Mouse (Mus musculus) cerebellum, adult 8-10 months (tissue): Measurements from ENCODE around the gene Cttnbp2nl.

Source experiments
- DNase-seq: peaks from one replicate; pipeline ENCODE4 v3.0.0; 2022

Gene Cttnbp2nl

DNA sequence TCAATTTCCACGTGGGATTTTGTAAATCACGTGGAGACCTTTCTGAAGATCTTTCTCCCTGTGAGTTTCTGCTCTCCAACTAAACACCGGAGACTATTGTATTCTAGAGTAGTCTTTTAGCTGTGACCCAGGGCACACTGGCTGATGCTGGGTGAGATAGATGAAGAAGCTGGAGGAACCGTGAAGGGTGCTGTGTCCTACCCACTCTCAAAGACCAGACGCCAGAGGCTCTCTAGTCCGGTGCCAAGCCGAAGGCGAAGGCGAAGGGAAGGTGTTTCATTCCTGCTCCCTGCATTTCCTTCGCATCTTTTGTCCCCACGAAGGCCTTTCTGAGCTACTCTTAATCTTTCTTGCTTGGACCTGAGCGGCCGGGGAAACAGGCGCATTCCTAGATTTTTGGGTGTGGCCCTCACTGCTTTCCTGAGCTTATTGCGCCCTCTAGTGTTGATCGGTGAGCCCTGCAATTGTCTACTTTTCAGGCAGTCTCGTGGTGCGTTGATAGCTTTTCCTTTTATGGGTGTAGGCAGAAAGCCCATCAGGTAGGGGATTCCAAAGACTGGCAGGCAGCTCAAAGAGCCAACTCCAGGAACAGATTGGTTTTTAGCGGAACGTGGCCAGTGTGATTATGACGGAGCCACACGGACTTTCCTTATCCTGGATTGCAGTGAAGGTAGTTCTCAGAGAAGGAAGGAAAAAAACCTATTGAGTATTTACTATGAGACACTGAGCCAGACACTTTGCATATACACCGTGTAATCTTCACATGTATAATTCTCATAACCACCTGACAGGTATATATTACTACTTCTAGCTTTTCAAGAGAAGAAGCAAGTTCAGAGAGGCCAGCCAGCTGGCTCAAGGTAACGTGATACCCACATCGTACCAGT lies 5.9 kb upstream of the Cttnbp2nl start:
- DNase-seq = peak; percentile 87

DNA sequence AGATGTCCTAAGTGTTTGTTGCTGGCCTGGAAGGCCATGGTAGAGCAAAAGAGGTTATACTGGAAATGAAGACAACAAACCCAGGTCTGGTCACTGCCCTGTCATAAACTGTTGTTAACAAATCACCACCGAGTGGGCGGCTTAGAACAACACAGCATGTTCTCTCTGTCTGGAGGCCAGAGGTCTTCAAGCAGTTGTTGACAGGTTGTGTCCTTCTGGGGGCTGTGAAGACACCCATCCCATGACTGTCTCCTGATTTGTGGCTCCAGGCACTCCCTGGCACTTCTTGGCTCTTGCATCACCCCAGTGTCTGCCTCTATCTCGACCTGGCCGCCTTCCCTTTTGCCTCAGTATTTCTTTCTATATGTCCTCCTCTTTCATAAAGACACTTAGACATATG lies 2.7 kb upstream of the Cttnbp2nl start:
- DNase-seq = no peak

DNA sequence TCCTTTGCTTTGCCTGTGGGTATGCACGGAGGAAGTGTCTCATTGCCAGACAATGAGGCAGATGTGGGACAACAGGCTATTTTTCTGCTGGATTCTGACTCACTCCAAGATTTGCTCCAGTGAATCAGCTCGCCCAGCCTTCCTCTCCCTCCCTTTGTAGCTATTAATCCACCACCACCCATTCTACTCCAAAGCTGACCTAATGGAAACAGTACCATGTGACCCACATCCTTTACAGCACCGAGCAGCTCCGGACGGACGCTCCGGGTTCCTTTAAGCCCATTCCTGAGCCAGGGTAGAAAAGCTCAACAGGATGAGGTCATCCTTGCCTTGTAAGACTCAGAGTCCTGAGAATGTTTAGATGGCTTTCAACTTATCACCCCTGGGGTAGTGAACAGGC lies 2.0 kb upstream of the Cttnbp2nl start:
- no peak for DNase-seq

DNA sequence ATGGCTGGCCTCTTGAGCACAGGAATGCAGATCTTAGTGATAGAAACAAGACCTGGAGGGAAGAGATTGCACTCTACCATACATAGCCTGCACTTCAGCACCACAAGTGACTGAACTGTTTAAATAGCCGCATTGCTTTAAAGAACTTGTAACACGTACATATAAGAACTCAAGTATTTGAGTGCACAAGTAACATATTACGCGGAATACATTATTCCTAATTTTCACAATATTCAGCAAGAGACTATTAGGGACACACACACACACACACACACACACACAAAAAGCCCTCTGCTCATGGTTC lies 704 bp upstream of the Cttnbp2nl start:
- DNase-seq = no peak

DNA sequence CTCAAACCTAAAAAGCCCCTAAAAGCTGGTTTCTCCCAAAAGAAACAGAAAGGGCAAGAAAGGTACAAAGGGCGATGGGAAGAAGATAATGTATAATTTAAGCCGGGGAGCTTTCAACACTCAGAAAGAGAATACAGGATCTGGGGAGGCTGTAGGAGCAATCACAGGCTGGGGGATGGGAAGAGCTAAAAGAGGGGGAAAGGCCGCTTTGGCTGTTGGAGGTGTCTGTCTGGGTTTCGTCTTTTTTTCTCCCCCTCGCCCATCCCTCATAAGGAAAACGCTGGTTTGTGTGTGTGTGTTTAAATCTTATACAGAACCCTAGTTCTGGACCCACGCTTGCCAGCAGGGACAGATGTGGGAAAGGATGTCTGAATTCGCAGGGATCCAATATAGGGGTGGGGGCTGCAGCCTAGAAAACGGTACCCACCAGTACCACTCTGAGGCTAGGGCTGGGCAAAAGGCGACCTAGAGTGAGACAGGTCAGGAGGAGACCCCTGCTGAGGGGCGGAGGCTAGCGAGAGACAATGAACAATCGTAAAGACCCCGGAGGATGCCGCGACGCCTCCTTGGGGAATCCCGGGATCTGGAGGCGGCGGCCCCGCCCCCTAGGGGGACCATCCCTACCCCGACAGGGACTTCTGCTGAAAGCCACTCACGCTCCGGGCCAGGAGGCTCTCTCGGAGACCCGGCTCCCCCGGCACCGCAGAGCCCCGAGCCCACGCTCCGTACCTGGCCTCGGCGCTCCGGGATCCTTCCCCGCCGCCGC lies 592 bp downstream of the Cttnbp2nl start:
- no peak for DNase-seq

DNA sequence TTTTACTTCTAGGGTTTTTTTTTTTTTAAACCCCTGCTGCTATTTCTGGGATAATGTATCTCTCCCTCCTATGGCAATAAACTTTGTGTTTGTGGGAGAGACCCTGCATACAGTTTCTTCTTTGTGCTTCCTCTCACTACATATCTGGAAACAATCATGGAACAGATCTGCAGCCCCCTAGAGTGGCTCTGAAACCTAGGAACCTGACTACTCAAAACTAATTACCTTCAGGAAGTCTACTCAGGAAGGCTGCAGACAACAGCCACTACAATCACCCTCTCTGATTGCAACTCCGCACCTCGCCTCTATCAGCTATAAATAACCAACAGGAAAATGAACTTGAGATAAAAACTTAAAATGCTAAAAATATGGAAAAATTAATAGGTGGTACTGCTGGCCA lies 1.8 kb downstream of the Cttnbp2nl start:
- DNase-seq = no peak

DNA sequence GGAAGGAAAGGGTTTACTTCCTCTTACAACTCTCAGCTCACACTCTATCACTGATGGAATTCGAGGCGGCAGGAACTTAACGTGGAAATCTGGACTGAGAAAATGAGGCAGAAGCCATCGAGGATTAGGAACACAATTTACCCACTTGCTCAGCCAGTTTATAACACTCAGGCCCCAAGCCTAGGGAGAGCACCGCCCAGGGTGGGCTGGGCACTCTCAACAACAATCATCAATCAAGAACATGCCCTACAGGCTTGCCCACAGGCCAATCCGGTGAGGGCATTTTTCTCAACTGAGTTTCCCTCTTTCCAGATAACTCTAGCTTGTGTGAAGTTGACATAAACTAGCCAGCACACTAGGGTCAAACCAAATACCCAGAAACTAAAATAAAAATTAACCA lies 3.1 kb downstream of the Cttnbp2nl start:
- DNase-seq = no peak

DNA sequence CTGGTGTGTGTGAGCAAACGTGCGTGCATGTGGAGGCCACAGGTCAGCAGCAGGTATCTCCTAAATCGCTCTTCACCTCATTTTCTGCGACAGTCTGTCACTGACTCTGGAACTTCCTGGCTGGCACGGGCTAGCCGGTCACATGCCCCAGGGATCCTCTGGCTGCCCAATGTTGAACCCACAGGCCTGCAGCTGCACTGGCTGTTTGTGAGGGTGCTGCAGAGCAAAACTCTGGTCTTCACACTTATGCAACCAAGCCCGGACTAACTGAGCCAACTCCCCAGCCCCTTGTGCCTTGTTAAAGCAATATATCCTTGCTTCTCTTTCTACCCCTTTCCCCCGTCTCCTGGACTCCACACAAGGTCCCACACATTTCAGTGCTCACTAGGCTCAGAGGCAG lies 5.3 kb downstream of the Cttnbp2nl start:
- no peak for DNase-seq

DNA sequence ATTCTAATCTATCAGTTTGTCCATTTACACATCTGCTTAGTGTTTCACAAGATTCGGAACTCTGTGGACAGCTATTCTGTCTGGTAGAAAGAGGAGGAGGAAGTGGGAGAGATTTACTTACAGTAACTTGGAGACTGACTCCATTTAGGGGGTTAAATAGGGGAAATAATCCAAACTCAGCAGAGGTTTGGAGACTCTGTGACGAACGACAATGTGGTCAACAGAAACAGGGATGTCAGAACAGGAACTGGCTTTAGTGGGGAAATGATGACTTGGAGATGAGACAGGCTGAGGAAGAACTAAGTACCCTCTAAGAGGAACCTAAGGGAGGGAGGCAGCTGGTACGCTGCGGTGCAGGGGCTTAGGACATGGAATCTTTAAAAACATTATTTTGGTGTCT lies 6.1 kb downstream of the Cttnbp2nl start:
- DNase-seq = no peak

DNA sequence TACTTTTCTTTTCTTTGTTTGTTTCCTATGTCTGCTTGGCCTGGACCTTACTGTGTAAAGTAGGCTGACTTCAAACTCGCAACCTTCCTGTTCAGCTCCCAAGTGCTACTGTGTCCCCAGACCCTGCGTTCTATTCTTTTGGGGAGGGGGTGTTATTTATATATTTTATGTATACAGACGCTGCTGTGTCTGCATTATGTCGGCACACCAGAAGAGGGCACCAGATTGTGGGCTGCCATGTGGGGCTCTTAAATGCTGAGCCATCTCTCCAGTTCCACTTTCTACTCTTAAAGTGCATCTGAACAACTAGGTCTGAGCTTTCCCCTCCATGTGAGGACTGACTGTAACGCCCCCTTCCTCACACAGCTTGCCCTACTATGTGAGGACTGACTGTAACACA lies 9.2 kb downstream of the Cttnbp2nl start:
- DNase-seq = no peak

DNA sequence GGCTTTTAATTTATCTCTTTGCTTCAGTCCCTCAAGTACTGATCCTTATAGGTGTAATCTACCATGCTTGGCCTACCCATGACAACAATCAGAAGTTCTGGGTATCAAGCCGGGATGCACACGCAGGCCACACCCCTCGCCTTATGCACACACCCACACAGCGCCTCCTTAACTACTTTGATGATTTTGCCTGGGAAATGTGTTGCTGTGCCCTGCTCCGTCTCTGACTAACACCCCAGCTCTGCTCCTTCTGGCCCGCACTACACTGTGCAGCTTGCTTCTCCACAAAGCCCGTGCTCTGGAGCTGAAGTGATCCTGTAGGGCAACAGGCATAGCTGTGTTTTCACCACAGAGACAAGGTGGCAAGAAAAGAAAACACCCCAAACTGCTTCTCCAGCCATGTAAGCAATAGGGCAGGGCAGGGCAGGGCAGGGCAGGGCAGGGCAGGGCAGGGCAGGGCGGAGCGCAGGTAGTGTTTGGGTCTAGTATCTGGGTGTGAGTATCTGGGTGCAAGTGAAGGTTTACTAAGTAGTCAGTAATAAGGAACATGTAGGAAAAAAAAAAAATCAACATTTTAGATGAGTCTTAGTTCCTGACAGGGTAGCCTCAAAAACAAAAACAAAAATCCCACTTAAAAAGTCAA lies 11.8 kb downstream of the Cttnbp2nl start:
- no peak for DNase-seq

DNA sequence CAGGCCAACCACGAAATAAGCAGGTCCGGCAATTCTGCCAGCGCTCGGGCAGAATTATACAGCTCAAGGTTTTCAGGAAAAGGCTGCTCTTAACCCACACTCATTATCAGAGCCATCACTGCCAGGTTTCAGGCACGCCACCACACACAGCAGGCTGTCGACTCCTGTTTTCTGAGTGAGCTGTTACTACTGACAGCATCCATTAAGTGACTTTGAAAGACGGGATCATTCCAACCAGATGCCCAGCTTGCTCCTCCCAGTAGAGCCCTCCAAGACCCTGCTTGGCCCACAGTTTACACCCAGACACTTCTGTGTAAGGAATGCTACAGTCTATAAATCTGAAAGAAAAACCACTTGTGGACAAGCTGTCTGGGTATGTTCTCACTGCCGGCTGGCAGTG lies 12.9 kb downstream of the Cttnbp2nl start:
- DNase-seq = no peak

DNA sequence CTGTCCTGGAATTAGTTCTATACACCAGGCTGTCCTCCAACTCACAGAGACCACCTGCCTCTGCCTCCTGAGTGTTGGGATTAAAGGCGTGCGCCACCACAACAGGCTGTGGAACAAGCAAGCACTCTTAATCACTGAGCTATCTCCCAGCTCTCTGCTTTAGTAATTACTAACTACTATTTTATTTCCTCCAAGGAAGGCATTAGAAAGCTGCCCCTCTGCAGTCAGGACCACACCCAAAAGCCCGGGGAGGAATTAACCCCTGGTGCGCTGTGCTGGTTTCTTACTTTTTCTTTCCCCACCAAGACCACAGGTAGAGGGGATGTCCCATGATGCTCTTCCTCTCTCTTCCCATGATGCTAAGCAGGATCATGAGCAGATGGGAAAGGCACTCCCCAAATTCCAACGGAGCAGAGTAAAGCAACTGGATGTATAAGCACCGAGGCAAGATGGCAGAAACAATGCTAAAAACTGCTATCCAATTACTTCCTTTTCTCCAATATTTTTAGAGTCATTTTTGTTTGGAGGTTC lies 15.6 kb downstream of the Cttnbp2nl start:
- no peak for DNase-seq

DNA sequence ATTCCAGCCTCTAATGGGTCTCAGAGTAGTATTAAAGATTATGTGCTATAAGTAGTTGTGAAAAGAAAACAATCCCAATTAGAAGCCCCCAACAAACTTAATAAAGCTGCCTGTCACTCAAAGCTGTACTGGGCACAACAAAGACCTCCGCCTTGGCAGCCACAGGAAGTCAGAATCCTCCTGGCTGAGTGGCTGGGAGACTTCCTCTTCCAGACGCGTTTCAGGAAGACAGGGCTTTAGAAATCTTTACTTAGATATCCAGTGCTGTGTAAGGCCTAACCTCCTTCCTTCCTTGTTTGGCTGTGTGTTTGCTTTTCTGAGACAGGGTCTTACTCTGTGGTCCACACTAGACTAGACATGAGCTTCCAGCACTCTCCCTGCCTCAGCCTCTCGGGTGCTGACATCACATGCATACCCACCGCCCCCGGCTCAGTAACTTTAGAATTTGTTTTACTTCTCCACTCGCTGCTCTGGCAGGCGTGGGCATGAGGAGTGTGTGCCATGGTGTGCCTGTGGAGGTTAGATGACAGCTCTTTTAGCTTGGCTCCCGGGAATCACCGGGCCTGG lies 16.6 kb downstream of the Cttnbp2nl start:
- DNase-seq = no peak

DNA sequence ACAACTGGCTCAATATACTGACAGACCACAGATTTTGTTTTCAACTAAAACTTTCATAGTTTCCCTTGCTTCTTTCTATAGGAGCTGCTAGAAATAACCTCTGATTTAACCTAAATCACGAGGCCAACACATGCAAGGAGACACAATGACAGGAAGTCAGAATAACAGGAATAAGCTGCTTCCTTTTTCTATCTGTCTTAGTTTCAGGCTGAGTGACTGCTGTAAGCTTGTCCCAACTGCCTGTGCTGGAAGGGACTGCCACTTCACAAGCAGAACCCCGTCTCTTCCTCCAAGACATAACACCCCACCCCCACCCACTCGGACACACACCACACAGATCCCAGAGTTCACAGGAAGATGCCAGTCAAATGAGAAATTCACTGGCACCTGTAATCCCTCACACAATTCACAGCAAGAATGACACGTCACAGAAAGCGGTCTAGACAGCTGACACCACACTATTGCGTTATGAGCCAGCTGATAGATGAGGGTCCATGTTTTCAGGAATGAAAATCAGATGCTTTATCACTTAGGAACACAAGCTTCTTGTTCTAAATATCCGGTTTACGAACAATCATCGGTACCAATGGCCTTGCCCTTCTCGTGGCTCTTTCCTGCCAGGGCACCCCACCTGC lies 29.5 kb downstream of the Cttnbp2nl start:
- no peak for DNase-seq

DNA sequence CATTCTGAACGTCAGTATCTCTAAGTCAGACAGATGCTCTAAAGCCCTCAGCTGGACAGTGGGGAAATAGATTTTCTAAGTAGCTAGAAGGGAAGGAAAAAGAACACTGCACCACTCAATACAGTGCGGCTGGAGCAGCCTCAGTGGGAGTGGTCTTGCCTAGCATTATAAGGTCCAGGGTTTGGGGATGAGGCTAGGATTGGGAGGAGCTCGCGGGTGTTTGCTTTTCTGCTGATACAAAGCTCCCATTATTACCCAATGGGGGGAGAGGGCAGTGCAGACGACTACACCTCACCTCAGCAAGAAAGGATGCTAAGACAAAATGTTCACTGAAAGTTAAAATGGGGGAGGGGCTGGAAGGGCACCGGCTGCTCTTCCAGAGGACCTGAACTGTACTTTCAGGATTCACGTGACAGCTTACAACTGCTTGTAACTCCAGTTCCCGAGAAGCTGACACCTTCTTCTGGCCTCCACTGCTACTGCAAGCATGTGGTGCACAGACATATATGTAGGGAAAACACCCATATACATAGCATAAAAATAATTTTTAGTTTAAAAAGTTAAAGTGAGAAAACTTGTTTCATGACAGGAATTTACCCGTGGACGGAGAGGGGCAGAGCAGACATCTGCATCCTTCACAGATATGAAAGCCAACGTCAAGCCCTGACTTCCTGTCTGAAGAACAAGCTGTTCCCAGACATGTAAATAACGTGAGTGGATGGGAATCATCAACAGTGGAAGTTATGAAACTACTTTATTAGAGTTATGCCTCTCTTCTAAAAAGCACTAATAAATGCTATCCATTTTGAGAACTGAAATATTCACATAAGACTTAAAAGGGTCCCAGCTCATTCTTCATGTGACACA lies 32.9 kb downstream of the Cttnbp2nl start:
- DNase-seq = no peak

DNA sequence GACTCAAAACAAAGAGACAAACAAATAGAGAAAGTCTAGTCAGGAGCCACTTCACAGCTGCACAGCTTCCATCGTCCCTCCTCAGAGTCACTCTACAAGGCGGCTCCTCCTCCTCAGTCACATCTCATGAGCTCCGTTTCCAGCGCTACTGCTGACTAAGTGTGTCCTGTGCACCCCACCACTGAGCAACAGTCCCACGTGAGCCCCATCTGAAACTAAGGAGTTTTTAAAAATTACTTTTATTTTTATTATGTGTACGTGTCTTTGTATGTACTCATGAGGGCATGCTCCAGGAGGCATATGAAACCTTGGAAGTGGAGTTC lies 34.2 kb downstream of the Cttnbp2nl start:
- no peak for DNase-seq

DNA sequence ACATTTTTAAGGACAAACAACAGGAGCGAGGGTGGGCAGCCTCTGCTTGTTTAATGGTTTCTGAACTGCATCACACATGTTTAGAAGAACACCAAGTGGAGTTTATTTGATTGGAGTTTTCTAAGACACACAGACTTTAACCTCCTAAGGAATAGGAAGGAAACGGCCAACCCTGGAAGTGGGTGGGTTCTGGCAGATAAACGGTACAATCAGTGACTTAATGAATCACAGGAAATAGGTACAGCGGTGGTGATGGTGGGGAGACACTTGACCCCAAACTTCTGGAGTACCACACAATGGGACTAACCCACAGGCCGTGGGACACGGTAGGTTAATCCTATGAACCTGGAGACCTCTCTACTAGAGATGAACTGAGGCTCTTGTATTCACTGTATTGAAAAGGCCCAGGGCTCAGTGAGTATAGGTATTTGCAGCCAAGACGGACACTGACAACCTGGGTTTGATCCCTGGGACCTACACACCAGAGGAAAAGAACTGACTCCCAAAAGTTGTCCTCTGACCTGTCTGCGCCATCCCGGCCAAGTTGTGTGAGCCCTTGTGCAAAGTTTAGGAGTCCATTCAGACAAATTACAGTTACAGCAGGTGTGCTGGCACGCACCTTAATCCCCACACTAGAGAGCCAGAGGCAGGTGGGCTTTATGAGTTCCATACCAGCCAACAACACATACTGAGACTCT lies 34.7 kb downstream of the Cttnbp2nl start:
- DNase-seq = no peak

DNA sequence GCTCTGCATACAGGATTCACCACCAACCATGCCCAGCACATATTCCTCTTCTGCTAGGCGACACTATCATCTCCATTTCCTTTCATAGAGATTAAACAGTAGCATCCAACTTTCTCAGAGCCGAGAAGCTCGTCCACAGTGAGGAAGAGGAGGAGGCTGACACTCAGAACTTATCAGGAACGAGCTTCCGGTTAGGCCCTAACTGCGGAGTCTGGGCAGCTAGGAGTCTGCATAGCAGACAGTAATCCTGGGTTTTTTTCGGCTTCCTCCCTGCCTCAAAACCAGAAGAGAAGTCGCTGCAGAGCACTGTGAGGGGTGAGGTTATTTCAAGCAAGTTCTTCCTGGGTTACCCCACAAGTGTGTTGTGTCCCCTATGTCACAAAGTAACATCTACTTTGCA lies 35.6 kb downstream of the Cttnbp2nl start:
- DNase-seq = no peak

DNA sequence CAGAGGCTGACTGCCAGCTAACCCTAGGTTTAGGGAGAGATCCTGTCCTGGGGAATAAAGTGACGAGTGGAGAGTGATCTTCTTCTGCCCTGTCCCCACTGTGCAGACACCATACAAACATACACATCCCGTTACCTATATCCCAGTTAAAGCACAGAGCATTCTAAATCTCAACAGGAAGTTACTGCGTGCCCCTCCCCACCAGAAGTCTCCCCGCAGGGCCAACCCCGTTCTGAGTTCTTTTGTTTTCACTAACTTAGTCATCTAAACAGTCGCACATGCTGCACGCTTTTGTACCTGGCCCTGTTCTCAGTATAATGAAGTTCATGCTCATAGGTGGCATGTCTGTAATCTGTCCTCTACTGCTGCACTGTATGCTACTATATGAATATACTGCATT lies 36.7 kb downstream of the Cttnbp2nl start:
- no peak for DNase-seq

DNA sequence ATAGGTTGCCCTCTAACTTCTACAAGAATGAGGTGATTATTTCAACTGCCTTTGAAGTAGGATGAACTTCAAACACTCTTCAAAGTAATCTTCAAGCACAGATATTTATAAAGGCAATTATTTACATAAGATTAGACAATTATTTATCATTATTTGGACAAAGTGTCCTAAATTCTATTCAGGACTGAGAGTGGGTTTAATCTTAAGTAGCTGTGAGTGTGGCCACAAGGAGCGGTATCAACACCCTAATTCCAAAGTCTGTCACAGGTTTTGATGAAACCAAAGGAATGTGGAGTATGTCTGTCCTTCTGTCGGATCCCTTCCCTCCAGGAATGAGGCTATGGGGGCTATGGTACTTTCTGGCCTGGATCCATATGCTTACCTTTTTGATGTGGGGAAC lies 38.0 kb downstream of the Cttnbp2nl start:
- DNase-seq = no peak
